Mouse (Mus musculus) kidney, adult 2 months (tissue): ENCODE results near the gene Nacad. TPM values are rescaled to one million over a fixed set of nuclear protein-coding genes. Genes with fewer than 3 reads are reported as not detected.
A peak's percentile ranks its signal among the peaks of the same experiment; 100 is the strongest.

Source experiments
- DNase-seq: peaks from one replicate; pipeline ENCODE4 v3.0.0; 2021
- H3K27ac ChIP-seq: fragments of 200-500 bp; 2 replicates; pipeline ENCODE4 v1.5.1; 2012; ENCODE audit warnings: low read depth, low read length, control low read depth, inconsistent platforms; ENCODE audit not compliant: insufficient read depth
- H3K27me3 ChIP-seq: fragments of 200-500 bp; replicated peaks from 2 replicates; pipeline ENCODE4 v1.6.1; 2012; ENCODE audit warnings: mild to moderate bottlenecking, moderate library complexity, low read length, inconsistent platforms; ENCODE audit not compliant: control insufficient read depth, insufficient read depth
- H3K36me3 ChIP-seq: fragments of 200-500 bp; 2 replicates; pipeline ENCODE4 v1.6.1; 2012; ENCODE audit warnings: mild to moderate bottlenecking, moderate library complexity, low read length, inconsistent platforms; ENCODE audit not compliant: control insufficient read depth, insufficient read depth
- H3K4me1 ChIP-seq: fragments of 200-500 bp; 2 replicates; pipeline ENCODE4 v1.6.1; 2011; ENCODE audit warnings: low read length; ENCODE audit not compliant: control insufficient read depth, insufficient read depth
- H3K4me3 ChIP-seq: fragments of 200-500 bp; 2 replicates; pipeline ENCODE4 v1.5.1; 2011; ENCODE audit warnings: mild to moderate bottlenecking, low read depth, low read length, control low read depth; ENCODE audit not compliant: insufficient read depth
- CTCF ChIP-seq: fragments of 200-500 bp; conservative IDR thresholded peaks from 2 replicates; pipeline ENCODE4 v1.5.1; 2011; ENCODE audit warnings: low read depth, mild to moderate bottlenecking, control low read depth, low read length, moderate library complexity, mixed read lengths; ENCODE audit not compliant: insufficient read depth, insufficient read length
- POLR2A ChIP-seq: fragments of 200-500 bp; IDR thresholded peaks from one replicate; pipeline ENCODE4 v1.6.1; 2011; ENCODE audit warnings: low read depth, low read length, control low read depth
- WGBS: fragments of 180-500 bp; shearing (Covaris S2); methylation state at CpG from one replicate; pipeline ENCODE4 v1.1.7; 2018; 5-methylcytosine and 5-hydroxymethylcytosine counted together
- polyA plus RNA-seq: library from polyadenylated mRNA; depleted of rRNA; stranded (reverse); fragments of >200 nt; gene quantifications from 2 replicates; pipeline ENCODE4 v1.2.3, GENCODE M21; 2012

Nacad gene
- polyA plus RNA-seq, 1 experiment, result 2.7 TPM

GRCm38 (mm10) chr11:6624619-6625382 lies 18.9 kb upstream of the Nacad start:
- 54% methylated on average over 14 of the region's 14 CpGs for WGBS
- TF ChIP-seq CTCF (no peak), POLR2A (no peak)

GRCm38 (mm10) chr11:6623704-6624103 lies 17.9 kb upstream of the Nacad start:
- no peaks in the 10 kb centered on the region for H3K27me3 ChIP-seq

More at GRCm38 (mm10) chr11:6624619-6625382, 18.9 kb upstream of the Nacad start:
- peak overlapping the region; percentile 94 for H3K4me3 ChIP-seq
- H3K4me1 ChIP-seq, result peaks cover 10% of the 10 kb centered on the region; the same call in 1 of the 2 replicates
- peaks cover 5% of the 10 kb centered on the region for H3K36me3 ChIP-seq
- no peak for DNase-seq
- no peak overlapping the region for H3K27ac ChIP-seq
- H3K27me3 ChIP-seq, result no peaks in the 10 kb centered on the region

GRCm38 (mm10) chr11:6615250-6616205 lies 9.7 kb upstream of the Nacad start:
- DNase-seq, result peak; percentile 69
- Histone ChIP-seq H3K4me1 (no peaks in the 10 kb centered on the region), H3K36me3 (peaks cover 12% of the 10 kb centered on the region), H3K27ac (no peak overlapping the region), H3K27me3 (no peaks in the 10 kb centered on the region), H3K4me3 (no peak overlapping the region)
- TF ChIP-seq CTCF, result no peak
- TF ChIP-seq POLR2A, result no peak
- WGBS, result 80% methylated on average over 12 of the region's 12 CpGs

More at GRCm38 (mm10) chr11:6623704-6624103, 17.9 kb upstream of the Nacad start:
- Histone ChIP-seq H3K4me1 (peaks cover 10% of the 10 kb centered on the region; the same call in 1 of the 2 replicates), H3K27ac (no peak overlapping the region), H3K4me3 (no peak overlapping the region), H3K36me3 (peaks cover 7% of the 10 kb centered on the region)
- WGBS, result 87% methylated on average over 10 of the region's 10 CpGs
- TF ChIP-seq POLR2A (no peak), CTCF (no peak)
- DNase-seq, result no peak

- 24% methylated on average over 13 of the region's 13 CpGs for WGBS
- Histone ChIP-seq H3K27ac (no peak overlapping the region), H3K27me3 (no peaks in the 10 kb centered on the region), H3K4me3 (peak overlapping the region; percentile 21; the same call in 1 of the 2 replicates), H3K36me3 (no peaks in the 10 kb centered on the region), H3K4me1 (no peaks in the 10 kb centered on the region; the same call in 1 of the 2 replicates)
- DNase-seq, result no peak
- TF ChIP-seq POLR2A (no peak), CTCF (no peak)
Observed at GRCm38 (mm10) chr11:6605021-6605481, 802 bp downstream of the Nacad start.

GRCm38 (mm10) chr11:6604604-6604936 lies 1.3 kb downstream of the Nacad start:
- Histone ChIP-seq H3K27me3 (no peaks in the 10 kb centered on the region), H3K36me3 (no peaks in the 10 kb centered on the region), H3K4me3 (no peak overlapping the region), H3K27ac (no peak overlapping the region), H3K4me1 (no peaks in the 10 kb centered on the region; the same call in 1 of the 2 replicates)
- TF ChIP-seq POLR2A, result no peak
- no peak for DNase-seq

GRCm38 (mm10) chr11:6603887-6604603 lies 1.8 kb downstream of the Nacad start:
- H3K36me3 ChIP-seq, result no peaks in the 10 kb centered on the region
- 6% methylated on average over 12 of the region's 12 CpGs for WGBS
- H3K4me1 ChIP-seq, result no peaks in the 10 kb centered on the region; the same call in 1 of the 2 replicates
- DNase-seq, result peak; percentile 33
- H3K27me3 ChIP-seq, result no peaks in the 10 kb centered on the region
- no peak overlapping the region for H3K4me3 ChIP-seq
- H3K27ac ChIP-seq, result no peak overlapping the region
- no peak for TF ChIP-seq POLR2A
